Mouse (Mus musculus) megakaryocyte, embryonic 14.5 days (primary cell): ENCODE data around the gene 1700025G04Rik.

Experiments used
- FLI1 ChIP-seq: IDR thresholded peaks from 2 replicates; pipeline ENCODE4 v1.6.1; 2012; ENCODE audit warnings: low read length, inconsistent platforms, mixed read lengths
- GATA1 ChIP-seq: IDR thresholded peaks from 3 replicates; pipeline ENCODE4 v1.6.1; 2012; ENCODE audit warnings: mixed read lengths, low read length, inconsistent platforms, borderline replicate concordance

- TF ChIP-seq GATA1, result no peak
- no peak for TF ChIP-seq FLI1
Measured at GRCm38 (mm10) chr1:151891194-151891593, 198.7 kb downstream of the 1700025G04Rik start.
